Mouse (Mus musculus): Measurements from ENCODE around the gene Bhlhb9. TPM values are rescaled to one million over a fixed set of nuclear protein-coding genes. Genes with fewer than 3 reads are reported as not detected.
"Not testable (repeated sequence)": the region's sequence is repeated elsewhere in the genome, so short reads cannot be mapped to it uniquely, and the experiment has no call there.

Gene Bhlhb9
- polyA plus RNA-seq, 2 experiments = 29.1 to 51.6 TPM

DNA sequence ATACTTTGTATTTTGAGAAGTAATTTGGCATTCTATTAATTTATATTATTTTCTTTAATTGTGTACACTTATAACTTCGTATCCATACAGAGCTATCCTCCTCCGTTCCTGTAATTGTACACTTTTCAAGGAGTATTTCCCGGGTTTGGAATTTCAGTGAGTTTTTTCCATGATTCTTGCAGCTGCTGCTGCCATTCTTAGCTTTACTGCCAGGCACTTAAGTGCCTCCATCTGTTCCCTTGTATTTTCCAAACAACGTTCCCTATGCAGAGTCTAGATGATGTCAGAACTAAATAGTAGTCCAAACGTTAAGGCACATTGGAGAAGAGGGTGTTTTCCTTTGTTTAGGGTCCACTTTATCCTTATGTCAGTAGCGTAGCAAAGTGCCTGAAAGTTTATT is 5.1 kb upstream of the Bhlhb9 start:
- Histone ChIP-seq H3K9me3 (ENCODE audit: control insufficient read depth, low read length) (no peaks in the 10 kb centered on the region), H3K4me2 (replicated peaks; ENCODE audit: low read depth, low read length, severe bottlenecking) (no peak overlapping the region), H3K4me3 (replicated peaks; ENCODE audit: low read length) (no peak overlapping the region), H3K36me3 (ENCODE audit: control insufficient read depth, insufficient read depth, low read length) (no peaks in the 10 kb centered on the region), H3K27me3 (ENCODE audit: control insufficient read depth, insufficient read depth, low read length) (no peaks in the 10 kb centered on the region), H3K9ac (ENCODE audit: low read depth, low read length, severe bottlenecking) (no peak overlapping the region), H3K4me1 (ENCODE audit: control insufficient read depth, insufficient read depth, low read length) (no peaks in the 10 kb centered on the region), H3K27ac (replicated peaks; ENCODE audit: low read depth, low read length) (peak overlapping the region; percentile 43; the same call in 1 of the 2 replicates)
- peak; percentile 34 for DNase-seq (ENCODE audit: low spot score)
- TF ChIP-seq POLR2A (IDR thresholded peaks at IDR 0.05; ENCODE audit: borderline replicate concordance, extremely low read depth, insufficient read depth, insufficient read length) = no peak
- peak; percentile 49; the same call in 1 of the 2 replicates for ATAC-seq (ENCODE audit: low FRiP score, low read depth)
- WGBS = 49% methylated on average over 6 of the region's 6 CpGs

DNA sequence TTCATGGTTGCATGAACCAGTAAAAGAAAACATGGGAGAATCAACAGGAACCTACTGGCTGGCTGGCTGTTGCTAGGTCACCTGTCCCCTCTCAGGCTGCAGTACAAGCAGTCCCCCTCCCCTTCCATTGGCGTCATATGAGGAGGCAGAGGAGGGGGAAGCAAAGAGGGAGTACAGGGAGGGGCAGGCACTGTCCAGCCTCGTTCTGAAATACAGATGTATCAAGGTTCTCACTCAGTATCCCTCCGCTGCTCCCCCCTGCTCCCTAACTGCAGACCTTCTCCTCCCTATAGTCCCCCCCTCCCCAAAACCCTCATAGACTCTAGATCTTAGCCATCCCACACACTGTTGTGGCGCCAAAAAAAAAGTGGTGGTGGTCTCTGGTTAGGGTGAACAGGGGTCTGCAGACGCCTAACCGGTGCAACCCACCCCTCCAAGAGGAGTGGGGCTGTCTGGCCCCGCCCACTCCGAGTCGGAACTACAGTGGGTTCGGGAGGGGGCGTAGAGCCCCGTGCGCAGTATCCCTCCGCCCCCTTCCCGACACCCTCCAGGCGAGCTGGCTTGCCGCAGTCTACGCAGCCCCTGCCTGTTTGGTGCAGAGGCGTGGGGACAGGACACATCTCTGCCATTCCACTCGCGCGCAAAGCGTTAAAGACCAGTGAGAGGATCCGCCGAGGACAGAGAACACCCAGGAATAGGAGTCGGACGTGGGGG is 1.6 kb upstream of the Bhlhb9 start:
- 42% methylated on average over 24 of the region's 27 CpGs for WGBS
- peaks cover 18% of the 10 kb centered on the region for H3K36me3 ChIP-seq (ENCODE audit: control insufficient read depth, insufficient read depth, low read length)
- not testable (repeated sequence) for H3K4me1 ChIP-seq (ENCODE audit: control insufficient read depth, insufficient read depth, low read length); H3K27me3 ChIP-seq (ENCODE audit: control insufficient read depth, insufficient read depth, low read length); H3K27ac ChIP-seq (replicated peaks; ENCODE audit: low read depth, low read length); H3K9me3 ChIP-seq (ENCODE audit: control insufficient read depth, low read length)
- H3K9ac ChIP-seq (ENCODE audit: low read depth, low read length, severe bottlenecking) = peak overlapping the region; percentile 56
- ATAC-seq (ENCODE audit: low FRiP score, low read depth) = peak; percentile 91
- H3K4me2 ChIP-seq (replicated peaks; ENCODE audit: low read depth, low read length, severe bottlenecking) = peak overlapping the region; percentile 52
- H3K4me3 ChIP-seq (replicated peaks; ENCODE audit: low read length) = peak overlapping the region; percentile 50
- peak; percentile 70 for DNase-seq (ENCODE audit: low spot score)

DNA sequence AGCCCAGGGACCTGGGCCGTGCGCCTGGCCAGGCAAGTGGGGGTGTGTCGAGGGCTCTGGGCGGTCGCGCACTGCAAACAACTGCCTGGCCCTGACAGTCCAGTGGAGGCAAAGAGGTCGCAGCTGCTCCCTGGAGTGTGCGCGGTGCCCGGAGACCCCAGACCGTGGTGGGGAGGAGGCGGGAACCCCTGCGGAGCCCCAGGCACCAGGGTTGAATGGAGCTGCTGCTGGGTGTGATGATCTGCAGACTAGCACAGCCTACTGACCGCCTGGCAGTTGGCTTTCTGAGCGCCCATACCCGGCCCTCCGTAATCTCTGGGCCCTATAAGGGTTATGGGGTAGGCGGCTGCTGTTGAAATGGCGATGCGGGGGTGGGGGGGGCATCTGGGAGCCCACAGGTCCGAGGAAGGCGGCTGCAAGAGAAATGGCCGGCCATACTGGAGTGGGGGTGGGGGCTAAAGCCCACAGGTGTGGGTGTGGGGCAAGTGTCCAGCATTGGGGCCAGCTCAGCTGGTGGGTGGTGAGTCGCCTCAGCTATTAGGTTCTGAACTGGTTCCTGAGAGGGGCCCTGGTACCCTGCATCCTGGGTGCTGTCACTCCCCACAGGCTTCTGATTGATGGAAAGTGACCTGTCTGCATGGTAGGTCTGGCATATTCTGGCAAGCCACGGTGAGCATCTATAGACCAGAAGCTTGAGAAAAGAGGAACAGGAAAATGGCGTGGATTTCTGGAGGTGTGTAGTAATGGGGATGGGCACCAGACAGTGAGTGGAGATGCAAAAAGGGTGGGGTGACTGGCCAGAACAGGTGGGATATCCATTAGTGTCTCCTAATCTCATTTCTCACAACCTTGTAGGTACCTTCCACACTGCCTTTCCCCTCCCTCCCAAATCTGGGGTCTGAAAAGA is 836 bp upstream of the Bhlhb9 start:
- Histone ChIP-seq H3K4me3 (replicated peaks; ENCODE audit: low read length) (peak overlapping the region; percentile 50), H3K9ac (ENCODE audit: low read depth, low read length, severe bottlenecking) (peak overlapping the region; percentile 56), H3K36me3 (ENCODE audit: control insufficient read depth, insufficient read depth, low read length) (peaks cover 26% of the 10 kb centered on the region), H3K4me2 (replicated peaks; ENCODE audit: low read depth, low read length, severe bottlenecking) (peak overlapping the region; percentile 52)
- H3K9me3 ChIP-seq (ENCODE audit: control insufficient read depth, low read length); DNase-seq (ENCODE audit: low spot score); H3K27ac ChIP-seq (replicated peaks; ENCODE audit: low read depth, low read length); H3K4me1 ChIP-seq (ENCODE audit: control insufficient read depth, insufficient read depth, low read length); H3K27me3 ChIP-seq (ENCODE audit: control insufficient read depth, insufficient read depth, low read length): not testable (repeated sequence)
- peak; percentile 31 for ATAC-seq (ENCODE audit: low FRiP score, low read depth)
- WGBS = 12% methylated on average over 17 of the region's 26 CpGs

DNA sequence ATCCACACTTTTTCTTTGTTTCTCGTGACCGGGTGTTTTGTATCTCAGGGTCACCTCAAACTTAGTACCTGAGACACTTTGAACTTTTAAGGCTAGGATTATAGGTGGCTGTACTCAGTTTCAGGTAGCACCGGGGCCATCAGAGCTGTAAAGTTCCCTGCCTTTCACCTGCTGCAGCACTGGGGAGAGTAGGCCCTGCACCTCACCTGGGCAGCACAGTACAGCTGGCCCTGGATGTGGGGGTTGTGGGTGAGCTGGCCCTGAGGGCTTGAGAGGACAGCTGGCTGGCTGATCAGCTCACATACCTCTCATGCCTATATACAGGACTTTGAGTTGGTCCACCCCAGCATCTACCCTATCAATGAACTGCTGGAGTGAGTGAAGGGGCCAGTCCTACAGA is 6.8 kb downstream of the Bhlhb9 start:
- Histone ChIP-seq H3K4me2 (replicated peaks; ENCODE audit: low read depth, low read length, severe bottlenecking) (no peak overlapping the region), H3K27me3 (ENCODE audit: control insufficient read depth, insufficient read depth, low read length) (no peaks in the 10 kb centered on the region), H3K9ac (ENCODE audit: low read depth, low read length, severe bottlenecking) (no peak overlapping the region), H3K4me3 (replicated peaks; ENCODE audit: low read length) (no peak overlapping the region), H3K36me3 (ENCODE audit: control insufficient read depth, insufficient read depth, low read length) (peaks cover 26% of the 10 kb centered on the region), H3K9me3 (ENCODE audit: control insufficient read depth, low read length) (no peaks in the 10 kb centered on the region), H3K4me1 (ENCODE audit: control insufficient read depth, insufficient read depth, low read length) (no peaks in the 10 kb centered on the region), H3K27ac (replicated peaks; ENCODE audit: low read depth, low read length) (no peak overlapping the region)
- 78% methylated on average over 3 of the region's 3 CpGs for WGBS
- ATAC-seq (ENCODE audit: low FRiP score, low read depth) (no peak), DNase-seq (ENCODE audit: low spot score) (no peak)
- no peak for TF ChIP-seq POLR2A (IDR thresholded peaks at IDR 0.05; ENCODE audit: borderline replicate concordance, extremely low read depth, insufficient read depth, insufficient read length)

DNA sequence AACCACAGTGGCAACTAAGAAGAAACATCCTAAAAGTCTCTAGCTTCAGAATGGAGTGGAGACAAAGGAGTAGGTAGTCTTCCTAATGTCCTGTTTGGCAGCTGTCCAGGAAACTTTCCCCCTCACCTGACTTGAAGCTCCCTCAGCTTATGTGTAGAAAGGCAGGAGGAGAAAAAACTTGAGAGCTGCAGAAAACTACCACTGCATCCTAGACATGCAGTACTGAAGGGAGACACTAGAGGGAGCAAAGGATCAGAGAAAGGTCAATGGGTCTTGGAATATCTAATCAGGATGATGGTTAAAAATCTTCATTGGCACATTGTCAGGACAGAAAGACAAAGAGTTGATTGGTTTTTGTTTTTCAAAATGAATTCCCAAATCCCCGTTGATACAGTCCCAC is 8.4 kb downstream of the Bhlhb9 start:
- peaks cover 13% of the 10 kb centered on the region; the same call in 1 of the 2 replicates for H3K36me3 ChIP-seq (ENCODE audit: control insufficient read depth, insufficient read depth, low read length)
- no peaks in the 10 kb centered on the region for H3K9me3 ChIP-seq (ENCODE audit: control insufficient read depth, low read length)
- no peak for TF ChIP-seq POLR2A (IDR thresholded peaks at IDR 0.05; ENCODE audit: borderline replicate concordance, extremely low read depth, insufficient read depth, insufficient read length)
- peak; percentile 14 for DNase-seq (ENCODE audit: low spot score)
- H3K27me3 ChIP-seq (ENCODE audit: control insufficient read depth, insufficient read depth, low read length) = no peaks in the 10 kb centered on the region
- no peak overlapping the region for H3K4me2 ChIP-seq (replicated peaks; ENCODE audit: low read depth, low read length, severe bottlenecking)
- no peaks in the 10 kb centered on the region for H3K4me1 ChIP-seq (ENCODE audit: control insufficient read depth, insufficient read depth, low read length)
- H3K27ac ChIP-seq (replicated peaks; ENCODE audit: low read depth, low read length) = no peak overlapping the region
- 16% methylated on average over 1 of the region's 1 CpGs for WGBS
- no peak for ATAC-seq (ENCODE audit: low FRiP score, low read depth)
- no peak overlapping the region for H3K4me3 ChIP-seq (replicated peaks; ENCODE audit: low read length)
- H3K9ac ChIP-seq (ENCODE audit: low read depth, low read length, severe bottlenecking) = no peak overlapping the region

DNA sequence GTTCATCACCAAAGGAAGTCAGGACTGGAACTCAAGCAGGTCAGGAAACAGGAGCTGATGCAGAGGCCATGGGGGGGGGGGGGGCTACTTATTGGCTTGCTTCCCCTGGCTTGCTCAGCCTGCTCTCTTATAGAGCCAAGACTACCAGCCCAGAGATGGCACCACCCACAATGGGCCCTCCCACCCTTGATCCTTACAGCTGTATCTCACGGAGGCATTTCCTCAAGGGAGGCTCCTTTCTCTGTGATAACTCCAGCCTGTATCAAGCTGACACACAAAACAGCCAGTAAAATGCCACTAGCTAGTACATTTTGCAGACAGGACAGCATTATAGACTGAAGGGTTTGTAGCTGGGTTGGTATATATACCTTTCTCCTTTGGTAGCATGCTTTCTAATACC is 38.5 kb downstream of the Bhlhb9 start:
- not testable (repeated sequence) for H3K4me2 ChIP-seq (replicated peaks; ENCODE audit: low read depth, low read length, severe bottlenecking); H3K27me3 ChIP-seq (ENCODE audit: control insufficient read depth, insufficient read depth, low read length); H3K9me3 ChIP-seq (ENCODE audit: control insufficient read depth, low read length); H3K36me3 ChIP-seq (ENCODE audit: control insufficient read depth, insufficient read depth, low read length); H3K9ac ChIP-seq (ENCODE audit: low read depth, low read length, severe bottlenecking); ATAC-seq (ENCODE audit: low FRiP score, low read depth); H3K4me1 ChIP-seq (ENCODE audit: control insufficient read depth, insufficient read depth, low read length); DNase-seq (ENCODE audit: low spot score); H3K27ac ChIP-seq (replicated peaks; ENCODE audit: low read depth, low read length); H3K4me3 ChIP-seq (replicated peaks; ENCODE audit: low read length)
- 17% methylated on average over 1 of the region's 1 CpGs for WGBS

Measured in limb, embryonic 14.5 days (tissue).